Mouse (Mus musculus) heart, postnatal 0 days (tissue): ENCODE data around the gene Srrm1. TPM values are rescaled to one million over a fixed set of nuclear protein-coding genes. Genes with fewer than 3 reads are reported as not detected.

Source experiments
- ATAC-seq: fragments of 200-750 bp; cut with Nextera tagmentation; 2 replicates; pipeline ENCODE4 v1.8.0; 2017; ENCODE audit warnings: low read depth, moderate number of reproducible peaks, moderate library complexity; ENCODE audit not compliant: insufficient read depth
- DNase-seq: peaks from one replicate; pipeline ENCODE4 v3.0.0-alpha.2; 2016; ENCODE audit warnings: low spot score
- H3K27ac ChIP-seq: fragments of 300-500 bp; sonication (generic); 2 replicates; pipeline ENCODE4 v1.5.1; 2014; ENCODE audit warnings: low read depth, mild to moderate bottlenecking
- H3K27me3 ChIP-seq: fragments of 300-500 bp; sonication (generic); 2 replicates; pipeline ENCODE4 v1.6.1; 2014; ENCODE audit warnings: low read length, mixed read lengths; ENCODE audit not compliant: control insufficient read depth, insufficient read depth
- H3K36me3 ChIP-seq: fragments of 300-500 bp; sonication (generic); replicated peaks from 2 replicates; pipeline ENCODE4 v1.6.1; 2014; ENCODE audit warnings: low read length, mixed read lengths; ENCODE audit not compliant: control insufficient read depth, insufficient read depth
- H3K4me1 ChIP-seq: fragments of 300-500 bp; sonication (generic); 2 replicates; pipeline ENCODE4 v1.6.1; 2014; ENCODE audit warnings: antibody characterized with exemption; ENCODE audit not compliant: control insufficient read depth, insufficient read depth
- H3K4me2 ChIP-seq: fragments of 300-500 bp; sonication (generic); 2 replicates; pipeline ENCODE4 v1.6.1; 2014; ENCODE audit warnings: low read depth, mild to moderate bottlenecking, low read length, moderate library complexity
- H3K4me3 ChIP-seq: fragments of 300-500 bp; sonication (generic); 2 replicates; pipeline ENCODE4 v1.5.1; 2014; ENCODE audit warnings: low read depth, low read length
- H3K9ac ChIP-seq: fragments of 300-500 bp; sonication (generic); replicated peaks from 2 replicates; pipeline ENCODE4 v1.6.1; 2014; ENCODE audit warnings: low read depth, low read length, mixed read lengths
- H3K9me3 ChIP-seq: fragments of 300-500 bp; sonication (generic); replicated peaks from 2 replicates; pipeline ENCODE4 v1.6.1; 2016; ENCODE audit warnings: low read length; ENCODE audit not compliant: control insufficient read depth
- CTCF ChIP-seq: IDR thresholded peaks from 2 replicates; pipeline ENCODE4 v1.5.1; 2016; ENCODE audit warnings: antibody characterized with exemption, control low read depth, low read depth
- EP300 ChIP-seq: IDR thresholded peaks from 2 replicates; pipeline ENCODE4 v1.6.1; 2016; ENCODE audit warnings: antibody characterized with exemption, low read depth
- WGBS: fragments of 180-500 bp; shearing (Covaris S2); extraction: QIAGEN DNeasy Blood & Tissue Kit; methylation state at CpG from one replicate; pipeline ENCODE4 v1.1.7; 2014; 5-methylcytosine and 5-hydroxymethylcytosine counted together
- polyA plus RNA-seq: library from polyadenylated mRNA; unstranded; fragments of >200 nt; fragmentation: Nextera tagmentation; extraction: Ambion mirVana; gene quantifications from 2 replicates; pipeline ENCODE4 v1.2.1, GENCODE M21; 2015
- total RNA-seq: library from RNA; depleted of rRNA; stranded (reverse); fragments of >200 nt; gene quantifications from 2 replicates; pipeline ENCODE4 v1.2.3, GENCODE M21; 2014; ENCODE audit warnings: low replicate concordance

The Srrm1 gene
- total and polyA plus RNA-seq, 2 experiments from 2014 or later: 22.6 to 99.6 TPM

DNA sequence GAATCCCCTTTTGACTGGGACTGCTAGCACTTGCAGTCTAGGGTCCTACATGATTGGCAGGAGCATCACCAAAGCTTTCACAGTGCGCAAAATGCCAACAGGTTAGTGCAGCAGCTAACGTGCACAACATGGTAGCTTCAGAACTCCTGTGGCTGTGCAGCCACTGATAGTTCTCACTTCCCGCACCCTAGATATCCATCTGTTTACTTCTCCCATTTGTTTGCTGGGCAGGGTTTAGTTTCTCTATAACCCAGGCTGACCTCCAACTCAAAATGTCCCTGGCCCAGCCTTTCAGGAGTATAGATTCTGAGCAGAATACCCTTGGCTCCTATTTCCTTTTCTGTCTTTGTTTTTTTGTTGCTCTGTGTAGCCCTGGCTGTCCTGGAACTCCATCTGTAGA, 26.7 kb downstream of the Srrm1 start:
- Histone ChIP-seq H3K4me2 (no peak overlapping the region), H3K4me3 (no peak overlapping the region), H3K27me3 (no peaks in the 10 kb centered on the region), H3K9ac (no peak overlapping the region), H3K27ac (no peak overlapping the region), H3K9me3 (no peaks in the 10 kb centered on the region), H3K36me3 (peaks cover 96% of the 10 kb centered on the region), H3K4me1 (no peaks in the 10 kb centered on the region)
- DNase-seq (no peak), ATAC-seq (no peak)
- WGBS: 86% methylated on average over 3 of the region's 3 CpGs
- TF ChIP-seq CTCF: no peak
- TF ChIP-seq EP300: no peak

DNA sequence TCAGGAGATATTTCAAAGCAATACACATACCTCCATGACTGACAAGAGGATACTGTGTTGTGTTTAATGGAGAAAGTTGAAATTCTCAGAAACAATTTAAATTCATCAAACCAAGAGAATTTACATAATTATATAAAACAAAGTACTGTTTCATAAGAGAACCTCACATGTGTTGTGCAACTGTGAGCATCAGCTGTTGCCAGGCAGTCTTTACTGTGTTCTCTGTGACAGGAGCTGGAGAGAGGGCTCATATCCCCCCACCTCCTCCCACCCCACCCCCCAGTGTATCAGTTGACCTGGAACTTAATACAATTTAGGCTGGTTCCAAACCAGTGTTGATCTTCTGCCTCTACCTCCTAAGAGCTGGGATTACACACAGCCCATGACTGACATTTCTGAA, 27.1 kb downstream of the Srrm1 start:
- TF ChIP-seq EP300 (no peak), CTCF (no peak)
- Histone ChIP-seq H3K4me3 (no peak overlapping the region), H3K36me3 (peaks cover 96% of the 10 kb centered on the region), H3K27ac (no peak overlapping the region), H3K27me3 (no peaks in the 10 kb centered on the region), H3K4me1 (no peaks in the 10 kb centered on the region), H3K9me3 (no peaks in the 10 kb centered on the region), H3K4me2 (no peak overlapping the region), H3K9ac (no peak overlapping the region)
- ATAC-seq: no peak
- DNase-seq: no peak

DNA sequence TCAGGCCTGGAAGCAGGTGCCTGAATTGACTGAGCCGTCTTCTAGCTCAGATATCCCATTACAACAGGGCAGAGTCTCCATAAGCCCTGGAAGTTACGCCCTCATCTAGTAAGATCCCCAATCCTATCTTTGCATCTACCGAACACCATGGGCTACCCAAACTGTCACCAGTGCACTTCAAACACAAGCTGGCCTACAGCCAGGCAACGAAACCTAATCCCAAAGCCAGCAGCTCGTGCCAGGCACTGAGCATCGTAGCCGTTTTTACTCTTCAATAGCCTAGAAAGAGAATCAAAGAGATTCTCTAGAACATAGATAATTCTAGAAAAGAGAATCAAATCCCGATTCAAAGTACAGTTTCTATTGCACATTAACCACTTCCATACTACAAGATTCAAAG, 30.1 kb downstream of the Srrm1 start:
- DNase-seq (no peak), ATAC-seq (no peak)
- H3K9ac ChIP-seq: no peak overlapping the region
- 73% methylated on average over 8 of the region's 8 CpGs for WGBS
- no peaks in the 10 kb centered on the region for H3K9me3 ChIP-seq
- H3K4me2 ChIP-seq: no peak overlapping the region
- no peak overlapping the region for H3K27ac ChIP-seq
- peaks cover 93% of the 10 kb centered on the region for H3K36me3 ChIP-seq
- H3K27me3 ChIP-seq: no peaks in the 10 kb centered on the region
- no peaks in the 10 kb centered on the region for H3K4me1 ChIP-seq
- TF ChIP-seq EP300 (no peak), CTCF (no peak)
- H3K4me3 ChIP-seq: no peak overlapping the region

DNA sequence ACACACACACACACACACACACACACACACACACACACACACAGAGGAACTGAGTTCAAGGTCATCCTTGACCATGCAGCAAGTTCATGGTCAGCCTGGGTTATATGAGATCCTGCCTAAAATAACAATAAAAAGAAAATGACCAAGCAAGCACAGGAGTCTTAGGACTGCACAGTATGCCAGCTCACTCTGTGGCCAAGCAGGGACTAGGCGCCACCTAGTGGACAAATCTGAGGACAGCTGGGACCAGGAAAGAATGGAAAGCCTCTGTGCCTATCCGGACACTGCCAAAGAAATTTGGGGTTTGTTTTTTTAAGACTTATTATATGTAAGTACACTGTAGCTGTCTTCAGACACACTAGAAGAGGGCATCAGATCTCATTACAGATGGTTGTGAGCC, 35.2 kb downstream of the Srrm1 start:
- H3K4me2 ChIP-seq: no peak overlapping the region
- no peaks in the 10 kb centered on the region for H3K27me3 ChIP-seq
- ATAC-seq: peak; percentile 50
- 10% methylated on average over 2 of the region's 2 CpGs for WGBS
- H3K4me3 ChIP-seq: no peak overlapping the region
- TF ChIP-seq EP300: no peak
- peak; percentile 99 for TF ChIP-seq CTCF
- H3K4me1 ChIP-seq: peaks cover 16% of the 10 kb centered on the region
- peaks cover 51% of the 10 kb centered on the region for H3K36me3 ChIP-seq
- H3K27ac ChIP-seq: peak overlapping the region; percentile 46
- H3K9me3 ChIP-seq: no peaks in the 10 kb centered on the region
- H3K9ac ChIP-seq: no peak overlapping the region
- peak; percentile 79 for DNase-seq

DNA sequence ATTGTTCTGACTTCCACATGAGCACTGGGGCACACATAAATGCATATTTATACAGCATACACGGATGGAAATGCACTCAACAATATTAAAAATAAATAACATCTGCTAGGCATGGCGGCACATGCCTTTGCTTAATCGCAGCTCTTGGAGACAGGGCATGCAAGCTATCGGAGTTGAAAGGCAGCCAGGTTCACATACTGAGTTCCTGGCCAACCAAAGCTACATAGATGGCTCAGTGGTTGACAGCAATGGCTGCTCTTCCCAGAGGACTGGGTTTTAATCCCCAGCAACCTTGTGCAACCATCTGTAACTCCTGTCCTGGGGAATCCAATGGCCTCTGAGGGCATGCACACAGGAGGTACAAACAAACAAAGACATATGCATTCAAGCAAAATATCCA, 35.6 kb downstream of the Srrm1 start:
- H3K4me3 ChIP-seq: no peak overlapping the region
- no peak overlapping the region for H3K9ac ChIP-seq
- H3K36me3 ChIP-seq: peaks cover 47% of the 10 kb centered on the region
- 37% methylated on average over 4 of the region's 4 CpGs for WGBS
- no peak for ATAC-seq
- peaks cover 18% of the 10 kb centered on the region for H3K4me1 ChIP-seq
- no peak overlapping the region for H3K4me2 ChIP-seq
- peak overlapping the region; percentile 46 for H3K27ac ChIP-seq
- TF ChIP-seq CTCF (no peak), EP300 (no peak)
- peak; percentile 43 for DNase-seq
- H3K9me3 ChIP-seq: no peaks in the 10 kb centered on the region
- no peaks in the 10 kb centered on the region for H3K27me3 ChIP-seq

DNA sequence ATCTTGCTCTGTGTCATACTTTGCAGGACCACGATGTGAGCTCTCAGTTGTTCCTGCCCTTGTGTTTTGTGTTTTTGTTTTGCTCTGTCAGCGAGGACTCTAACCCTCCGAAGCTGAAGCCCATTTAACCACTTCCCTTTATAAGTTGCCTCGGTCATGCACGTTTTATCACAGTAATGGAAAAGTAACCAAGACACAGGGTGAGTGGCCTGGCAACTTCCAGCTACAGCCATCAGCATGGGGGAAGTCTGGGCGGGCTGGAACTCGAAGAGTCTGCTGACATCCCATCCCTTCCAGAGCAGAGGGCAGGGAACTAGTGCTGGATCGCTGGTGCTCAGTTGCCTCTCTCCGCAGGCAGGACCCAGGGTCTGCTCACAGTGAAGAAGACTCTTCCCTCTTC, 37.8 kb downstream of the Srrm1 start:
- Histone ChIP-seq H3K36me3 (peaks cover 25% of the 10 kb centered on the region), H3K4me3 (no peak overlapping the region), H3K9me3 (no peaks in the 10 kb centered on the region), H3K27me3 (no peaks in the 10 kb centered on the region), H3K27ac (peak overlapping the region; percentile 95), H3K4me2 (no peak overlapping the region), H3K9ac (no peak overlapping the region), H3K4me1 (peaks cover 23% of the 10 kb centered on the region)
- 96% methylated on average over 9 of the region's 9 CpGs for WGBS
- TF ChIP-seq EP300 (no peak), CTCF (no peak)
- DNase-seq (no peak), ATAC-seq (no peak)
